Mouse (Mus musculus): Measurements from ENCODE around the gene Dis3.

DNA sequence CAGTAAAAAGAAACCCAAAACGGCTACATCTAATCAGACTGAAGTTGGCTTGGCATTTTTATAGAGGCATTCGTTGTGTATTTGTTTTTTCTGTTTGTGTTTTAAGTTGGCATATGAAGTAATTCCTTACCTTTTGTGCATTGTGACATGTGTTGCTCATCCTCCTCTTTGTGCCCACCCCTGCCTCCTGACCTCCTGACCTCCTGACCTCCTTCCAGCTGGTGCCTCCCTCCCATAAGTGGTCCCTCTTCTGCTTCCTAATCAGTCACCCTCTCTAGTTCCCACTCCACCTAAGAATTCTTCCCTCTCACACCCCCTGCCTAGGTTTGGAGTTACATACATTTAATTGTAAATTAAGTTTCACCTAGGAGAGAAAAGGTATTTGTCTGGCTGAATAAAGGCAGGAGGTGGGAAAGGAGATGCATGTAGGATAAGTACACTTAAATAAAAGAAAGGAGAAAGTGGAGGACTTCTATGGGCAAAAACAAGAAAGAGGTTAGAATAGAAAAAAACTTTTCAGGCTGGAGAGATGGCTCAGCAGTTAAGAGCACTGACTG lies 8.1 kb upstream of the Dis3 start:
- TF ChIP-seq POLR2A (IDR thresholded peaks at IDR 0.05; ENCODE audit: insufficient read length, low read depth) = no peak
- TF ChIP-seq TCF12 (IDR thresholded peaks at IDR 0.05; ENCODE audit: insufficient read depth, poor library complexity, severe bottlenecking) = no peak
- TF ChIP-seq MAX (IDR thresholded peaks at IDR 0.05; ENCODE audit: low read depth) = no peak
- no peak for TF ChIP-seq MYOD1 (IDR thresholded peaks at IDR 0.05; ENCODE audit: control insufficient read depth in 1 of 3, insufficient read length in 2 of 3, low read depth in 2 of 3)
- TF ChIP-seq E2F4 (IDR thresholded peaks at IDR 0.05; ENCODE audit: insufficient read depth) = no peak
- TF ChIP-seq MYOG (IDR thresholded peaks at IDR 0.05; ENCODE audit: control insufficient read depth in 1 of 3, insufficient read depth in 1 of 3, insufficient read length in 2 of 3, low read depth in 2 of 3) = no peak
- TF ChIP-seq CEBPB (IDR thresholded peaks at IDR 0.05; ENCODE audit: insufficient read depth, poor library complexity, severe bottlenecking) = no peak
- TF ChIP-seq REST (IDR thresholded peaks at IDR 0.05; ENCODE audit: insufficient read depth, insufficient read length) = no peak
- no peak for TF ChIP-seq POLR2AphosphoS2 (IDR thresholded peaks at IDR 0.05; ENCODE audit: insufficient read length, low read depth)
- no peak for TF ChIP-seq USF1 (IDR thresholded peaks at IDR 0.05; ENCODE audit: low read depth)
- TF ChIP-seq TCF3 (IDR thresholded peaks at IDR 0.05; ENCODE audit: insufficient read length, low read depth) = no peak

All from myocyte (in vitro differentiated cells).